Mouse (Mus musculus) left cerebral cortex, adult 18-20 months (tissue): Measurements from ENCODE around the gene Btbd35f11. TPM values are rescaled to one million over a fixed set of nuclear protein-coding genes. Genes with fewer than 3 reads are reported as not detected.
A peak's percentile ranks its signal among the peaks of the same experiment; 100 is the strongest.
"Not testable (repeated sequence)": the region's sequence is repeated elsewhere in the genome, so short reads cannot be mapped to it uniquely, and the experiment has no call there.

Experiments used
- DNase-seq, 2 experiments: peaks; one replicate each; pipeline ENCODE4 v3.0.0; 2021 to 2022; ENCODE audit warnings: low spot score in 2 of 2, mixed read lengths in 1 of 2
- long read RNA-seq, 2 experiments: library from polyadenylated mRNA; stranded (forward); transcript quantifications; one replicate each; pipeline ENCODE4 v2.0.0; 2021
- total RNA-seq, 2 experiments: library from RNA; stranded (reverse); gene quantifications; 2 replicates each; pipeline ENCODE4 v1.2.3; 2021

Btbd35f11 gene
- total RNA-seq: not detected
- long read RNA-seq, experiment 1: 0 reads
- long read RNA-seq, experiment 2: 0 reads

- not testable (repeated sequence) for DNase-seq
Measured at GRCm38 (mm10) chrX:3443590-3443989, at the start of gene Btbd35f11. TSS of gene Btbd35f11 (minus strand) at chrX:3443690.

- DNase-seq: peak in 1 of 2 experiments; percentile 0
Measured at GRCm38 (mm10) chrX:3409946-3410345, 33.5 kb downstream of the Btbd35f11 start.

Other genes starting within 250 kb of the Btbd35f11 start
- gene Btbd35f24, start 247.9 kb downstream of the Btbd35f11 start, total RNA-seq: not detected